ENCODE assay signal across 9 mouse cellular contexts in genomic region chr4:106318208-106318607, GRCm38 (mm10). TPM values are rescaled to one million over a fixed set of nuclear protein-coding genes. Genes with fewer than 3 reads are reported as not detected.
DNase-seq lines count a peak whose midpoint lies in the region; ATAC-seq lines count a peak whose summit lies in the region.
"Had no signal": no experiment of that assay in that cellular context is flagged by ENCODE, and none has a peak within 500 bp of the region (broad histone marks: within the 10 kb centered on the region; RNA-seq: fewer than 3 reads in every experiment).

No protein-coding gene starts in this region.

- WGBS in kidney, embryonic 15.5 days: 79% methylated on average over 4 of the region's 4 CpGs
- WGBS in hindbrain, embryonic 16.5 days: 89% methylated on average over 4 of the region's 4 CpGs
- WGBS in midbrain, embryonic 15.5 days: 86% methylated on average over 4 of the region's 4 CpGs

- 0 out of 2 replicates have a peak overlapping the region, but pooled peaks have one; percentile 94 for H3K9ac ChIP-seq in kidney, embryonic 15.5 days
- peak overlapping the region; percentile 99 for H3K9ac ChIP-seq in hindbrain, embryonic 16.5 days (ENCODE audit: low read depth, low read length)
- H3K9ac ChIP-seq in midbrain, embryonic 15.5 days: 0 out of 2 replicates have a peak overlapping the region, but pooled peaks have one; percentile 4

- H3K27ac ChIP-seq in kidney, embryonic 15.5 days: 0 out of 2 replicates have a peak overlapping the region, but pooled peaks have one; percentile 93
- H3K27ac ChIP-seq in brown adipose tissue, adult 24 weeks (replicated peaks; ENCODE audit: low read depth, low read length): 0 out of 2 replicates have a peak overlapping the region, but pooled peaks have one; percentile 94
- no peak overlapping the region for H3K27ac ChIP-seq in hindbrain, embryonic 16.5 days (ENCODE audit: low read depth, low read length)
- H3K27ac ChIP-seq in midbrain, embryonic 15.5 days: no peak overlapping the region

- H3K4me3 ChIP-seq in kidney, embryonic 15.5 days (replicated peaks): peak overlapping the region; percentile 93
- H3K4me3 ChIP-seq in brown adipose tissue, adult 24 weeks (ENCODE audit: insufficient read depth, low read depth, low read length): 0 out of 2 replicates have a peak overlapping the region, but pooled peaks have one; percentile 10
- peak overlapping the region; percentile 95 for H3K4me3 ChIP-seq in hindbrain, embryonic 16.5 days (ENCODE audit: low read length)
- peak overlapping the region; percentile 80 for H3K4me3 ChIP-seq in midbrain, embryonic 15.5 days

- H3K4me2 ChIP-seq in kidney, embryonic 15.5 days: peak overlapping the region; percentile 82
- peak overlapping the region; percentile 82 for H3K4me2 ChIP-seq in hindbrain, embryonic 16.5 days (ENCODE audit: low read length)
- peak overlapping the region; percentile 92 for H3K4me2 ChIP-seq in midbrain, embryonic 15.5 days

- DNase-seq in kidney, postnatal 14 days: no peak
- DNase-seq in right cerebral cortex, postnatal 4 days: no peak
- no peak for DNase-seq in layer of hippocampus, adult 18-20 months (ENCODE audit: low spot score in 2 of 2)
- no peak for DNase-seq in embryo, embryonic 10 days (ENCODE audit: low spot score)
- DNase-seq: kidney, adult 8-10 months had no signal

- H3K36me3 ChIP-seq in kidney, embryonic 15.5 days: no peaks in the 10 kb centered on the region
- no peaks in the 10 kb centered on the region for H3K36me3 ChIP-seq in hindbrain, embryonic 16.5 days (ENCODE audit: control insufficient read depth, insufficient read depth, low read length)
- no peaks in the 10 kb centered on the region for H3K36me3 ChIP-seq in midbrain, embryonic 15.5 days (replicated peaks)

- no peaks in the 10 kb centered on the region for H3K9me3 ChIP-seq in kidney, embryonic 15.5 days (replicated peaks)
- no peaks in the 10 kb centered on the region for H3K9me3 ChIP-seq in hindbrain, embryonic 16.5 days (ENCODE audit: control insufficient read depth, low read length)
- H3K9me3 ChIP-seq in midbrain, embryonic 15.5 days: no peaks in the 10 kb centered on the region

- no peak for ATAC-seq in kidney, embryonic 15.5 days (replicated peaks; ENCODE audit: low FRiP score)
- ATAC-seq in hindbrain, embryonic 16.5 days: no peak
- no peak for ATAC-seq in midbrain, embryonic 15.5 days (replicated peaks)

- H3K27me3 ChIP-seq in kidney, embryonic 15.5 days: no peaks in the 10 kb centered on the region
- no peaks in the 10 kb centered on the region for H3K27me3 ChIP-seq in hindbrain, embryonic 16.5 days (replicated peaks; ENCODE audit: control insufficient read depth, insufficient read depth, low read length)
- H3K27me3 ChIP-seq in midbrain, embryonic 15.5 days (replicated peaks): no peaks in the 10 kb centered on the region

- H3K4me1 ChIP-seq in kidney, embryonic 15.5 days: peaks cover 43% of the 10 kb centered on the region
- H3K4me1 ChIP-seq in brown adipose tissue, adult 24 weeks (ENCODE audit: control insufficient read depth, insufficient read depth, insufficient read length, low read length): peaks cover 5% of the 10 kb centered on the region; the same call in 1 of the 2 replicates
- peaks cover 24% of the 10 kb centered on the region for H3K4me1 ChIP-seq in hindbrain, embryonic 16.5 days (ENCODE audit: control insufficient read depth, insufficient read depth, low read depth, low read length)
- H3K4me1 ChIP-seq in midbrain, embryonic 15.5 days: peaks cover 42% of the 10 kb centered on the region

RNA-seq across cellular contexts. Expression of gene Usp24, which starts 2.2 kb away (rescaled TPM):
- polyA plus RNA-seq in kidney, embryonic 15.5 days (2015; fragmentation: Nextera tagmentation; extraction: Ambion mirVana): 8.3 and 9.3 TPM in 2 replicates
- 17.2 and 17.7 TPM in 2 replicates for polyA plus RNA-seq in brown adipose tissue, adult 24 weeks (2012; ENCODE audit: insufficient read depth, insufficient read length, missing spikeins)
- polyA plus RNA-seq in hindbrain, embryonic 16.5 days (2015; fragmentation: Nextera tagmentation; extraction: Ambion mirVana): 5.8 and 7.3 TPM in 2 replicates
- 9.2 and 9.7 TPM in 2 replicates for polyA plus RNA-seq in midbrain, embryonic 15.5 days (2015; fragmentation: Nextera tagmentation; extraction: Ambion mirVana)
- 10 to 100 TPM; 41.7 to 42.7 TPM for total RNA-seq in layer of hippocampus, adult 18-20 months (2021)

Comparison
In these comparisons a context has a peak if more than half of its experiments do, and no peak if none do; other contexts are left out.
1. H3K27ac ChIP-seq: peak in kidney, embryonic 15.5 days (single experiment) and brown adipose tissue, adult 24 weeks (single experiment); none in hindbrain, embryonic 16.5 days (single experiment) and midbrain, embryonic 15.5 days (single experiment).
2. H3K4me3 ChIP-seq: peak in every context shown above with its lines; median percentile 95 in hindbrain, embryonic 16.5 days; 93 in kidney, embryonic 15.5 days; 80 in midbrain, embryonic 15.5 days; 10 in brown adipose tissue, adult 24 weeks.
3. H3K9ac ChIP-seq: peak in every context shown above with its lines; median percentile 99 in hindbrain, embryonic 16.5 days; 94 in kidney, embryonic 15.5 days; 4 in midbrain, embryonic 15.5 days.
4. Peak in every context shown above with its lines, with median percentiles within 50 percentile points of each other: H3K4me2 ChIP-seq.